Mouse (Mus musculus) retina, postnatal 7 days (tissue): ENCODE measurements around the gene Tspan15.

ENCODE experiments used
- DNase-seq: peaks from one replicate; pipeline ENCODE4 v3.0.0-alpha.2; 2012; ENCODE audit warnings: low read depth, low spot score

The Tspan15 gene

GRCm38 (mm10) chr10:62230708-62231394 is at the start of gene Tspan15:
Gene Tspan15, minus strand, starts transcription at chr10:62231251.
- peak; percentile 89 for DNase-seq

GRCm38 (mm10) chr10:62279671-62280070 is 48.6 kb upstream of the Tspan15 start:
- DNase-seq, result no peak

DNA sequence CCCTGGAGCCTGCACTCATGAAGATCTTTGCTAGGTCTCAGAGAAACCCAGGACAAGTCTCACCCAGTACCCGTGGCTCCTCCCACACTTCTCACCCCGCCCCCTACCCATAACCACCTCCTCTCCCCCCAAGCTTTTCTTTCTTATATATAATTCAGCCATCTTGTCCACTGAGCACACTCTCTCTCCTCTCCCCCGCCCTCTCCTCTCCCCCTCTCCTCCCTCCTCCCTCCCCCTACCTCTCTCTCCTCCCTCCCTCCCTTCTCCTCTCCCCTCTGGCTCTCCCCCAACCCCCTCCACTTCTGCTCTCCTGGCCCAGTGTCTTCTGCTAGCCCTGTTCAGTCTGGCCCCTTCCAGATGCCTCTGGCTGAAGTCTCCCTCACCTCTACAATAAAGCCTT is 48.0 kb upstream of the Tspan15 start:
- no peak for DNase-seq

- no peak for DNase-seq
Measured at GRCm38 (mm10) chr10:62277499-62278293, 46.6 kb upstream of the Tspan15 start.

- DNase-seq, result peak; percentile 79
Measured at GRCm38 (mm10) chr10:62275235-62275634, 44.2 kb upstream of the Tspan15 start.

DNA sequence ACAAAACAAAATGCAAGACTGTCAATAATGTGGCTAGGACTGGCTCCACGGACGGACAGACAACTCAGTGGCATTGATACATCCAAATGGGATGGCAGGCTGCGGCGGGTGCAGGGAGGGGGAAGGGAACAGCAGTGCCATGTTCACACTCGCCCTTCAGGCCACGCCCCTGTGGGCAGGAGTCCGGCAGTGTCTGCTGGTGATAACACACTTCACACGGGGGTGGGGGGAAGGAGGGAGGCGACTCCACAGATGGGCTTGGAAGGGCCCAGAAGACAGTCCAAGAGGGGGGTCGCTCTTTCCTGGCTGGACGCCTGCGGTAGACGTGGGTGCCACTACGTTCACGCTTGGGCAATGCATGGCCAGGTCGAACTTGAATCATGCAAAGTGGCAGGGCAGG is 38.2 kb upstream of the Tspan15 start:
- no peak for DNase-seq

DNA sequence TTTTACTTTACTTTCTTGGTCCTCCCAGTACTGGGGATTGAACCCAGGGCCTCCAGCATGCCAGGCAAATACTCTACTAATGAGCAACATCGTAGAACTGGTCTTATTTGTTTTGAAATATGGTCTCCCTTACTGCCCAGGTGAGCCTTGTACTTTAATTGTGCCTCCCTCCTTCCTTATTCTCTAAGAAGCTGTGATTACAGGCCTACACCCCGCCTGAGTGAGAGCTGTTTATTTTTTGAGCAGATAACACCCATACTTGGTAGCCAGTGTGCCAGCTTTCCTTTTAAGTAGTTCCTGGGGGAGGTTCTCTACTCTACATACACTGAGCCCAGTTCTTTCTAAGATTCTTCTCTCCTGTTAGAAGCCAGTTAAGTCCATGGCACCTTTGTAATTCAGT is 33.2 kb upstream of the Tspan15 start:
- DNase-seq, result no peak

GRCm38 (mm10) chr10:62261115-62261886 is 30.2 kb upstream of the Tspan15 start:
- peak; percentile 87 for DNase-seq

DNA sequence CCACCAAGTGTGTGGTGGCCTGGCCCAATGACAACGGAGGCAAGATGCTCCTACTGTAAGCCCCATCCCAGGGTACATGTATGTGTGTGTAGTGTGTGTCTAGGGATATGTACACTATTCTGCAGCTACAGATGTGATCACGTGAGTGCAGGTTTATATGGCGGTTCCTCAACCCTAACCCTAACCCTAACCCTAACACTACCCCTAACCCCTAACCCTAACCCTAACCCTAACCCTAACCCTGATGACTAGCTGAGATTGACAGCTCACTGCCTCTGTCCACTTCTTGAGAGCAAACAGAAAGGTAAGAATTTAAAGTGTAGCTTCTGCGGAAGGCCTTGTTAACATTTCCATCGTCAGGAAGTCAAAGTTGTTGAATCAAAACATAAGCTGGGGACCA is 27.2 kb upstream of the Tspan15 start:
- no peak for DNase-seq

- no peak for DNase-seq
Measured at GRCm38 (mm10) chr10:62252496-62253235, 21.6 kb upstream of the Tspan15 start.

GRCm38 (mm10) chr10:62252000-62252488 is 21.0 kb upstream of the Tspan15 start, which contains the start of gene Tacr2:
Gene Tacr2, plus strand, starts transcription at chr10:62252438.
- no peak for DNase-seq

- DNase-seq, result no peak
Measured at GRCm38 (mm10) chr10:62247815-62248214, 16.8 kb upstream of the Tspan15 start.

DNA sequence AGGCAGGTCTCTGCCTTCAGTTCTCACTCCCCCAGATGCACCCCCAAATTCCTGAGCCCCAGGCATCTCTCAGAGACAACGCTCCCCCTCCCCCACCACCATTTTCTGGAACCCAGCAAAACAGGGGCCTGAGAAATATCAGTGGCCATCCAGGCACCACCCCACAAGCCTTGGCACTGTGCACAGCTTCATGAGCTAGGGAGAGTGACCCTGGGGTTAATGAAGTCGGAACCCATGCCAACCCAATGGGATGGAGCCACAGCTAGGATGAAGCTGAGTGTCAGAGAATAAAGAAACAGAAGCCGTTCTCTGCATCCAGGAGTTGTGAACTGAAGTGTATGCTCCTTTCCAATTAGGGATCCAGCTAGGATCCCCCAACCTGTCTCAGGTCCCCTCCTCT is 16.1 kb upstream of the Tspan15 start:
- DNase-seq, result no peak

DNA sequence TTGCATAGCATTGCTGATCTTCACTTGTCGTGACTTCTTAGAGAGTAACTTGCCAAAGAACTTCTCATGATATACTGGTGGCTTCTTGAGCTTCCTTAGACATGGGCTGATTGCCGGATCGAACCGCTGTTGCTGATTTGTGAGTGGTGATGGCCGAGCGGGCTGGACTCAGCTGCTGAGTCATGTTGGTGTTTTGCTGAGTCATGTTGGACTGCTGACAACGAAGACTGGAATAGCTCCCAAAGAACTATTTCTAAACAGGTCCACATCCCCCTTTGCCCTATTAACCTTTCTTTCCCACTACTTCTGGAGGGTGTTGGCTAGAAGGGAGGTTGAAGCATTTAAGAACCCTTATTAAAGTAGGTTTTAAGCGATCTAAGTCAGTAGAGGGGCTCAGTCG is 13.0 kb upstream of the Tspan15 start:
- no peak for DNase-seq

GRCm38 (mm10) chr10:62242896-62243295 is 11.8 kb upstream of the Tspan15 start:
- DNase-seq, result peak; percentile 71

- no peak for DNase-seq
Measured at GRCm38 (mm10) chr10:62242358-62242757, 11.3 kb upstream of the Tspan15 start.

DNA sequence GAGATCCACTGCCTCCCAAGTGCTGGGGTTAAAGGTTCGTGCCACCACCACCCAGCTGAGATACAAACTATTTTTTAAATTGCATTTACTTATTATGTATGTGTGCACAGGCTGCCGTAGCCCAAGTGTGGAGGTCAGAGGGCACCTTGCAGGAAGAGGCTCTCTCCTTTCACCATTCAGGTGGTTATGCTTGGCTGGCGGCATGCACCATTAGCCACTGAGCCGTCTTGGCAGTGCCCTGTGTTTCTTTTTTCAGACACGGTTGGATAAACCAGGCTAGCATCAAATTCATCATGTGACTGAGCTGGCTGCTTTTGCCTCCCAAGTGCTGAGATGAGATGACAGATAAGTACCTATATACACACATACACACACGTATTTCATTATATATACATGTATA is 8.2 kb upstream of the Tspan15 start:
- no peak for DNase-seq

- DNase-seq, result no peak
Measured at GRCm38 (mm10) chr10:62238688-62239087, 7.6 kb upstream of the Tspan15 start.

- DNase-seq, result no peak
Measured at GRCm38 (mm10) chr10:62237205-62237604, 6.2 kb upstream of the Tspan15 start.

GRCm38 (mm10) chr10:62236165-62236564 is 5.1 kb upstream of the Tspan15 start:
- no peak for DNase-seq

- DNase-seq, result no peak
Measured at GRCm38 (mm10) chr10:62231811-62232210, 760 bp upstream of the Tspan15 start.

- DNase-seq, result no peak
Measured at GRCm38 (mm10) chr10:62231395-62231732, 313 bp upstream of the Tspan15 start.
